Mouse (Mus musculus) A20 (cell line): ENCODE results near the gene Drap1.
A peak's percentile ranks its signal among the peaks of the same experiment; 100 is the strongest.

Source experiments
- DNase-seq: peaks from one replicate; pipeline ENCODE4 v3.0.0-alpha.2; 2011; ENCODE audit warnings: low read depth, low spot score

The Drap1 gene

DNA sequence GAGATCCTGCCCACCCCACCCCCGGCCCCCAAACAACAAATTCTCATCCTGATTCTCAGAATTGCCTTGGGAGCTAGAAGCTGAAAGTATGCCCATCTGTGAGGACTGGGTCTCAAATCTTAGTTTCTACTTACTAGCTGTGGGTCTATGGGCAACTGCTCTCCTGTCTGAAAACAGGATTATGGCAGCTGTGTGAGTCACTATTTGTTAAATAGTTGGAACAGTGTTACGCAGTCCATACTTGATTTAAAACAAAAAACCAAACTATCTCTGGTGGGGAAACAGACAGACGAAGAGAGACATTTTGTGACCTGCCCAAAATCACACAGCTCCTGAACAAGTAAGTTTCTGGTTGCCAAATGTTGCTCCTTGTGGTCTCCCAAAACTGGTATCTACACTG is 24.9 kb upstream of the Drap1 start:
- no peak for DNase-seq

DNA sequence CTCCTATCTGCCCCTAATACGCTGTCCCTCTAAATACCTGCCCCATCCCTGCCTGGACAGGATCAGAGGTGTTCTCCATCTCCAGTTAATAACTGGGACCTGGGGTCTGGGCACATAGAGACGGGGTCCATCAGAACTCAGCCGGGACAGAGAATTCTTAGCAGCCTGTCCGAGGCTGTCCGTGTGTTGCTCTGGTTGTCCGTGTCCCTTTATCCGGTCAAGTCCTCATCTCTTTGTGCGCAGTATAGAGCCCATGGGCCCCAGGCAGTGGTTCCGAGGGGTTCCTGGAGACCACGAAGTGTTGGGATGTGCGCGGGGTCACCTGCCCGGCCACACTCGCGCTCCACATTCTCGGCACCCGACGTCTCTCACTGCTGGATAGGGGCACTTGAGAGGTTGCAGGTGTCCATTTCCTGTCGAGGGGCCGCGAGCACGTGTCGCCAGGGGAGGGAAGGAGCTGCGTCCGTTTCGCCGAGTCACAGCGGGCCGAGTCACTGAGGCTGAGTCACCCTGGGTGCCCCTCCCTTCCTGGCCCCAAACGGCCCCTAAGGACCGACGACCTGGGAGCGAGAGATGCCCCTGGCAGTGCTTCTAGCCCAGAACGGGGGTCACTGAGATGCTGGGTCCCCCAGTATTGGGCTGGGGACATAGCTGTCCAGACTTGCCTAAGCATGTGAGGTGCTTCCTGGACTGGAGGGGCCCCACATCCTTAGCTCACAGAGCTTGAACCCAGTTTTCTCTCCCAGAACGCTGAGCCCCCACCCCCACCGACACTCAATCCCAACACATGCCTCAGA is 23.8 kb upstream of the Drap1 start:
- DNase-seq = no peak

DNA sequence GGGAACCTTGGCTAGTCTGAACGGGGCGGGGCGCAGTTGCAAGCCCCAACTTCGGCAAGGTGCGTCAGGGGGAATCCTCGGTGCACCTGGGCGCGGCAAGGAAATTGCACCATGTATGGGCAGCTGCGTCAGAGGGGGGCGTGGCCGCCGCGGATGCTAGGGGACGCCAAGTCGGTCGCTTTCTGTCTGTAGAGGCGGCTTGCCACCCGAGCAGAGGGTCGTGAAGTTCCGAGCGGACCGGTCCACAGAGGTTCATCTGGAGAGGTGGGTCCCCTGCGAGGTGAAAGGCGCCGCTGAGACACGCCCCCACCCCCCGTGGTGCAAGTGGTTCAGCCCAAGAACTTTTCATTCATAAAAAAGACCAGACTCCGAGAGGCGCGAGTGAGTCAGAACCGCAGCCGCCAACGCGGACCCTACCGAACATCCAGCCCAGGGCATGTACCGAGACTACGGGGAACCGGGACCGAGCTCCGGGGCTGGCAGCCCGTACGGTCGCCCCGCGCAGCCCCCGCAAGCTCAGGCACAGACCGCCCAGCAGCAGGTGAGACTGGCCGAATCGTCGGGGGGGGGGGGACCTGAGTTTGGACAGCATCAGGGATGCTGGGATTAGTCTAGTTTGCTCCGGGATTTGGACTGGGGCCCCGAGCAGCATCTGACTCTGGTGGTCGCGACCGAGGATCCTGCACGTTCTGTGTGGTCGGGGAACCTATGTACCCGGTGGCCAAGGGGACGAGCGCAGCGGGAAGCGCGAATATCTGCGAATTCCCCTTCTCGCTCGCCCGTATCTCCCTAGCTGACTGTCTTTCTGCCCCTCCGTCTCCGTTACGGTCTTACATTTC is 23.0 kb upstream of the Drap1 start, which contains the start of gene Fosl1:
Gene Fosl1 (plus strand): TSS at position 33 of the 839 bp plus-strand sequence.
- DNase-seq = peak; percentile 82

DNA sequence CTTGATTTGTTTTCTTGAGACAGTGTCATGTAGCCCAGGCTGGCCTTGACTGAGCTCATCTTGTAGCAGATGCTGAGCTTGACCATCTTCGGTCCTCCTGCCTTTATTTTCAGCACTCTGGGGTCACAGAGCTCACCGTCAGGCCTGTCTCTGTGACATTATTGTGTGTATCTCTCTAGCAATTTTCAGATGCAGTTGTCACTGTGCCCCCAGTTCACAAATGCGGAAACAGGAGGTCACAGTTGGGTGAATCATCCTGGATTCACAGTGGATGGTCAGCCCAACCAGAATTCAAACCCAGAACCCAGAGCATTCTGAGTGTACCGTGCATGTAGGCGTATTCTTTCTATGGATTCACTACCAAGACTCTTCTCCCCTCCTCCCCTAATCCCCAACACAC is 21.0 kb upstream of the Drap1 start:
- DNase-seq = no peak

DNA sequence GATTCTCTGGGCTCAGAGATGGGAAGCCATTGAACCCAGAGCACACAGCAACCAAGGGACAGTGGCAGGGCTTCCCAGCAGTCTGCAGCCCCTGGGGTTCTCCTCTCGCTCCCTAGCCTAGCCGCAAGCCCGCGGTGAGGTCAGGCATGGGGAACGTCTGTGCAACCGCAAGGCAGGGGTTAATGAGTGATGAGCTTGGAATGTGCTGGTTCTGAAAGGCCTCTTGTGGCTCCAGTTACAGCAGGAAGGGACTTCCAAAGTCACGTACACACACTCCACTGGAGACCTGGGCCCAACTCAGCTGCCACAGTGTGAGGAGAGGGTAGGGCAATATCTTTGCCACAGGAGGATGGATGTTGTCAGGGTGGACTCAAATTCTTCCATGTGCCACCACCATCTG is 20.2 kb upstream of the Drap1 start:
- DNase-seq = no peak

DNA sequence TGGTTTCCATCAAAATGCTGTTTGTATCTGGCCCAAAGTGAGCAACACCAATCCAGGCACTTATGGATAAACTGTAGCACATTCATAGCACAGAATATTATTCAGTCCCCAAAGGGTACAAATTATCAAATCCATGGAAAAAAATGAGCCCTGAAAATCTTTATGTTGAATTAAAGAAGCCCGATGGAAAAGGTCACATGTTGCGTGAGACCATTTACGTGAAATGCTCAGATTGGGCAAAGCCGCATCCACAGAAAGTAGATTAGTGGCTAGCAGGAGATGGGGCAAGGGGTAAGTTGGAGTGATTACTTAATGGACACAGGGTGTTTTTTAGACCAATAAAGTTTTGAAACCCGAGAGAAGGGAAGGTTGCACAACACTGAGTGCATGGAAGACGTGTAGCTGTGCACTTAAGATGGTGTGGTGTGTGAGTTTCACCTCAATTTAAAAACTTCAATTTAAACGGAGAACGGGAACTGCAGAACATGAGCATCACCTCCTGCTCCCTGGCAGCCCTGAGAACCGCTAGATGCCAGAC is 19.7 kb upstream of the Drap1 start:
- no peak for DNase-seq

DNA sequence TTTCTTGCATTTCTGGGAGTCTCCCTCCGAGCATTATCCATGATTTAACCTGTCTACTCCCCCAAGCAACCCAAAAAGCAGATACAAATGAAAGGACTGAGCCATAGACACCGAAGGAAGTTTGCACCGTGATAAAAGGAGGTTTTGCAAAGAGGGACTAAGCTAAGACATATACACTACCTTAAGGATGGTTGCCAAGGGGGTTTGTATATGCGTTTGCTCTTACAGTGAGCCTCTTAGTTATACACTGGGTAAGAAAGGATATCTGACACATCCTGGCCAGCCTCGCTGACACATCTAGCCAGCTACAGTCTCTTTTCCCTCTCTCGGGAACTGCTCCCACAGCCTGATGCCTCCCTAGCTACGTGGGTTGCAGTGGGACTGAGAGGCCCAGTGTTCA is 9.2 kb upstream of the Drap1 start:
- DNase-seq = no peak

DNA sequence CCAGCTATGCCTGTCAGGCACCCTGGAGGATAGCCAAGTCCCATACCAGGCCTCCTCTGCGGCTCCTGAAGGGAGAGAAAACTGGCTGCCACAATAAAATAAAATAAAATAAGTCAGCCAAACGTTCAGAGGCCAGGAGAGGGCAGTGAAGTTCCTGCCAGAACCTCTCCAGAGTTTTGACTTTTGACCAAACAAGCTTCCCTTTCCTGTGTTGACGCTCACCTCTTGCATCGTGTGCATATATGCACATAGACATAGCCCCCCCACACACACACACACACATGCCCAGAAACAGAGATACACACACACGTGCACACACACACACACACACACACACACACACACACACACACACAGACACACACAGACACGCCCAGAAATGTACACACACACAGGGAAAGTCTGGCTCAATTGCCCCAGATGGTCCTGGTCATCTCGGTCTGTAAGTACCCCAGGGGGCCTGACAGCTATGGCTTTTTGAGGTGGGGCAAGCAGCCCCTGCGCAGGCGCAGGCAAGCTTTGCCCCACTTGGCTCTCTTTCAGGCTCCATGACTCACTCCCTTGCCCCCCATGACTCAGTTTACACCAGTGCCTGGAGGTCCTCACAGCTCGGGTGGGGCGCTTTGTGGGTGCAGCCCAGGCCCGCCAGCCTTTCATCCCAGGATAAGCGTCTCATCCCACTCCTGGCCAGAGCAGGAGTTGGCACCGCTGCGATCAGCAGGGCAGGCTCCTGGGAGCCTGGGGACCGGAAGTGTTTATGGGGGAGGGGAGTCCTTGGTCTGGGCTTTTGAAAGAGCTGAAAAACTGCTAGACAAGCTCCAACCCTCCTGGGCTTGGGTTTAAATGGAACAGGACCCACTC is 8.4 kb upstream of the Drap1 start:
- peak; percentile 23 for DNase-seq

DNA sequence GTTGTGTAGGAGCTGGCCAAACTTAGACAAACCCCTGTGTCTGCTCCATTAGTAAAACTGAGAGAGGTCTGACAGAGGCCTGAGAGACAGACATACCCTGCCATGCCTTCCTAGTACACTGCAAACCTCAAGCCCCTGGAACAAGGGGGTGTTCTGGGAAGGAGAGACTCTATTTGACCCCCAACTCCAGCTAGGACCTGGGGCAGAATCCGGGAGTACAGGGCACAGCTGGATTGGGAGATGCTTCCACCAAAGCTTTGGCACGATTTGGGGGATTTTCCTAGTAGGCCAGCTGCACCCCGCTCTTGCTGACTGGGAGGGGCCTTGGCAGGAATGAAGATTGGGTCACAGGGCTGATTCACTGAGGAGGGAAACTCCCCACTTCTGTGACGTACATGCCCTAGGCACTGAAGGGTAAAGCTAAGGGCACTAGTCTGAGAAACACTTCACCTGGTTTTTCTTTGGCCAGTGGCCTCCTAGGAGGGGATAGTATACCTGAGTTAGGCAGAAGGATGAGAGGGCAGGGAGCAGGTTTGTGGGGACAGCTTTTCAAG is 7.2 kb upstream of the Drap1 start:
- peak; percentile 33 for DNase-seq

DNA sequence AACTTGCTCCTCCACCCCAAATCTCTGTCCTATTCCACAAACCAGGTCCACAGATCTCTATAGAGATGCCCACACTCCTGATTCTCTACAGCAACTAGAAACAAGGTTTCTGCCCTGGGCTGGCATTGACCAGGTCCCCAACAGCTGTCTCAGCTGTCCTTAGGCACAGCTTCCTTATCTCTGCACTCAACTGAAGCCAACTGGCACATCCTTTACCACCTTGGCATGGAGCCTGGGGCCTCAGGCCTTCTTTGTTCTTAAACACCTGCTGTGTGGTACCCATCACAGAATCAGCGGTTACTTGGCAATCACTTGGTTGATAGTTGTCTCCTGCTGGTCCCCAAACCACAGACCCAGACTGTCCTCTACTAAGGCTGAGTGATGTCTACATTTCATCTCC is 5.6 kb upstream of the Drap1 start:
- DNase-seq = no peak

DNA sequence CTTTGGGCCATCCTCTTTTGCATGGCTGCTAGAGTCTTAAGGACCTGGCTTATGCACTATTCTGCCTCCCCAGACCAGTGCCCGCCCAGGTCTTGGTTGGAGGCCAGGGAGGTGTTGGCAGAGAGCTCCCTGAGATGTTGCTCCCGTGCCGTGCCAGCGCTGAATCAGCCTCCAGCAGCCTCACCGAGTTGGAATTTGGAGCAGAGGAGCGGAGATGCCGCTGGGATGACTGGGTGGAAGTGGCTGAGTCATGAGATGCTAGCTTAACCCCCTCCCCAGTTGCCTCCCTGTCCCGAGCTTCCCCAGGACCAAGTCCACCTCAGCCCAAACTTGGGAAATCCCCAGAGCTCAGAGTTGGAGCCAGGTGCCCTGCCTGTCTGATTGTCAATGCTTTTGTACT is 5.0 kb upstream of the Drap1 start:
- no peak for DNase-seq

DNA sequence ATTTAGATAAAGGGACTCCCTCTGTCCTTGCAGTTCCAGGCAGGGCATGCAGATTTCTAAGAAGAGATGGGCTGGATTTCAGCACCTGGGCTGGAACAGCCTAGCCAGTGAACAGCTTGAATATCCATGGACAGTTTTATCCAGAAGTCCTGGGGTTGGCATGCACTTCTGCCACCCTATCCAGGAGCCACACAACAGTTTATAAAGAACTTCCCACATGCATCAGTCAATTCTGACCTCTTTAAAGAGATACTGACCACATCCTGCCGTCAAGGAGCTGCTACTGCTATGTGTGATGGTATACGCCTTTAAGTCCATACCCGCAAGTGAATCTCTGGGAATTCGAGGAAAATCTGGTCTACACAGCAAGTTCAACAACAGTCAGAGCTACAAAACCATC is 4.4 kb upstream of the Drap1 start:
- DNase-seq = no peak

DNA sequence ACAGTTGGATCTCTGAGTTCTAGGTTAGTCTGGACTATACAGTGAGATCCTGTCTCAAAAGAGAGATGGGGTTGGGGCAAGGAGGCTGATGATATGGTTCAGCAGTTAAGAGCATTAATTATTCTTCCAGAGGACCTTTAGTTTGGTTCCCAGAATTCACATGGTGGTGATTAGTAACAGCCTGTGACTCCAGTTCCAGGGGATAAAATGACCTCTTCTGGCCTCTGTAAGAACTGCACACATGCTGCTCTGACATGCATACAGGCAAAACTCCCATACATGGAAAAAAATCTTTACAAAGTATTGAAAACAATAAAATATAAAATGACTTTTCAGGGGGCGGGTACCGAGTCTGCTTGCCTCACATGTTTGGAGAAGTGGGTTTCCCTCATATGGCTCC is 3.3 kb upstream of the Drap1 start:
- peak; percentile 49 for DNase-seq

DNA sequence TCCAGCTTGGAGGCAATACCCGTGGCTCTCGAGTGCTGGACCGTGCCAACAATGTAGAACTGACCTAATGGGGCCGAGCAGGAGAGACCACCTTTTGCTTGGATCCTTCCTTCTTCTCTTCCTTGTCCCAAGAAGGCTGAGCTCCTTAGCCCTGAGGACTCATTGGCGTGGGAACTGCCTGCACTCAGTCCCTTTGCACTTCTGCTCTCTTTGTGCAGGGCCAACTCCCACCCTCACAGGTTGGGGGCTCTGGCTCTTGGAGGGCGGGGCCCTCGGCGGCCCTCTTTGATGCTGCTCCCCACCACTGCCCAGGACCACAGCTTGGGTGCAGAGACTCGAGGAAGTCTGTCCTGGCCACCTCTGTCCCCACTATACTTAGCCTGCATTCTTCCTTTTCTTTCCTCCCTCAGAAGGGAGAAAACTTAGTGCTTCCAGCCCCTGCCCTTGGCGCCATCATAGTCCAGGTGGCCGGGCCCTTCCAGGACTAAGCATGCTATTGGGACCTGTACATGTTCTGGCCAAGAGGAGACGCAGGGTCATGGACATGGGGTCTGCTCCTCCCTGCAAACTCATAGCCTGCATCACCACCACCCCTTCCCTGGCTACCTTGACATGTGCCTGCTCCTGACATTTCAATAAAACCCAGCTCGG is 2.0 kb upstream of the Drap1 start:
- DNase-seq = no peak

DNA sequence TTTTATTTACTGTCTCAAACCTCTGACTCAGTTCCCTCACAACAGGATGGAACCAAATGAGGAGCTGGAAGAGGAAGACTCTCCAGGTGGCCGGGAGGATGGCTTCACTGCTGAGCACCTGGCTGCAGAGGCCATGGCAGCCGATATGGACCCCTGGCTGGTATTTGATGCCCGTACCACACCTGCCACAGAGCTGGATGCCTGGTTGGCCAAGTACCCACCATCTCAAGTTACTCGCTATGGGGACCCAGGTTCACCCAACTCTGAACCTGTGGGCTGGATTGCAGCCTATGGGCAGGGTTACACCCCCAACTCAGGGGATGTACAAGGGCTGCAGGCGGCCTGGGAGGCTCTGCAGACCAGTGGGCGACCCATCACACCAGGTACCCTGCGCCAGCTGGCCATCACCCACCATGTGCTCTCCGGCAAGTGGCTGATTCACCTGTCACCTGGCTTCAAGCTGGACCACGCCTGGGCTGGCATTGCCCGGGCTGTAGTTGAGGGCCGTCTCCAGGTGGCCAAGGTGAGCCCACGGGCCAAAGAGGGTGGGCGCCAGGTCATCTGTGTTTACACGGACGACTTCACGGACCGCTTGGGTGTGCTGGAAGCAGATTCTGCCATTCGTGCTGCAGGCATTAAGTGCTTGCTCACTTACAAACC is 1.3 kb upstream of the Drap1 start:
- no peak for DNase-seq

DNA sequence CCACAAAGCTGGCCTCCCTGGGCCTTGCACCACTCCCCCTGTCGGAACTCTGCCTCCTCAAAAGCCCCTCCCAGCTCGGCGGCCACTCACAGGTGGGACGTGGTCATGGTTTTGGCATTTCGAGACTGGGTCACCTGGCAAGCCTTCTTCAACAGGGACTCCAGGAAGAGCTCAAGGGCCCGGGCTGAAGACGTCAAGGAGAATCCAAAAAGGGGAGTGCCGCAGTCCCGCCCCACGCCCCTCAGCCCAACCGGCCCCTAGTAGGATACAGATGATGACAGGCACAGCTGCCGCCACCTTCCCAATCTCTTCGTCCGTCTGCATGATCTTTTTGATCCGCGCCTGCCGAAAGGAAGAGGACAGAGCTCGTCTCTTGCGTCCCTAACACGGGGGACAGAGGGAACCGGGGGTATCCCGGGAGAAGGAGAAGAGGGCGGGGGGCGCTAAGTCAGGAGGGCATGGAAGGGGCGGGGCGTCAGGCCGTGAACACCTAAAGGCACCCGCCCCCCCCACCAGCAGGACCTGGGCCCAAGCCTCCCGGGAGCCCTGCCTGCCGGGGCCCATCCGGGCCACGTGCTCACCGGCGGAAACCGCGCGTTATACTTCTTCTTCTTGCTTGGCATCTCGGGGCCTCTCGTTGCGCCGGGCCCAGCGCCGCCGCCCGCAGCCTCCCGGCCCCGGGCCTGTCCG is 542 bp downstream of the Drap1 start:
- DNase-seq = peak; percentile 87

DNA sequence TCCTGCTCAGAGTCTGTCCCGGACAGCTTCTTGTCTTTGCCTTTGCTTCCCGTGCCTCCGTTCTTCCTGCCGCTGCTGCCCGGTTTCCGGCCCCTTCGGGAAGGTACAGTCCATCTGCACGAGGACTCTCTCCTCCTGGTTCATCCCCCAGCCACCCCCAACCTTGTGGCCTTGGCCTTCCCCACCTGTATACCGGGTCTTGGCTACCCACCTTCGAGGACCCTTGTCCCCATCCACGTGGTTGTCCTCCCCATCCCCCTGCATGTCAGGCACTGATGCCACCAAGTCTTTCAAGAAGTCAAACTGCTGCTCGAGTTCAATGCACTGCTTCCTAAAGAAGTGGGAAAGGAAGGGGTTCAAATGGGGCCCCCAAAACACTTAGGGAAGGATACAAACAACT is 1.2 kb downstream of the Drap1 start:
- no peak for DNase-seq

DNA sequence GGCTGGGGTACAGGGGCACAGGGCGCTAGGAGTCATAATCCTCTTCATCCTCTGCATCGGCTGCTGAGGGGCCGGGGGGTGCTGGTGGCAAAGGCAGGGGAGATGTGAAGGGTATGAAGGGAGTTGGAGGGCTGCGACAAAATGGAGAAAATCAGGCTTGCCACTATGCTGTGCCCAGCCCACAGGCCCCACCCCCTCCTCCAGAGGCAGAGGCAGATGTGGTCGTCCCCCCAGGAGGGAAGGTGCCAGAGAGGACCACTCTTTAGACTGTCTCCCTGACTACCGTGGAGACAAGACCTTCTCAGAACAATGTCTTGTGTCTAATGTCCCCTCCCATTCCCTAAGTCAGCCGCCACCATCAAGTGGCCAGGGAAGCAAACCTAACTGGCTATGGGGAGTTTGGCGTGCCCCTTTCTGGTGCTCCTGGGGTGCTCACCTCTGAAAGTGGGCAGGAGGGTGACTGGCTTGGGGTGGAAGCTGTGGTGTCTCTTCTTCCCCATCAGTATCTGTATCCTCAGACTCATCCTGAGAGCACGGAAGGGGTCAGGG is 1.8 kb downstream of the Drap1 start:
- no peak for DNase-seq

DNA sequence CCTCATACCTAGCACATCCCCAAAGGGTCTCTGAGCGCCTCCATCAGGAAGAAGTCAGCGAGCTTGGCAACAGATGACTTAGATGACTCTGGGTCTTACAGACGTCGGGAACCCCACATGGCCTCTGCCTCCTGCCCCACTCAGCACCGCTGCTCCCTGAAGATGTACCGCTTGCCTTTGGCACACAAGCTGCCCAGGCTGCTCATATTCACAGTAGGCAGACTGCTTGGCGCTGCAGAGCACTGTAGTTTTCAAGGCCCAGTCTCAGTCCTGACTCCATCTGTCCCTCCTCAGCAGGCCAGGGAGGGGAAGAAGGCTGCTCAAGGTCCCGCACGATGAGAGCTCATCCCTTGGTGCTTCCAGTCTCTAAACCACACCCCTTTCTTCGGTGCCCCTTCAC is 2.5 kb downstream of the Drap1 start:
- no peak for DNase-seq

DNA sequence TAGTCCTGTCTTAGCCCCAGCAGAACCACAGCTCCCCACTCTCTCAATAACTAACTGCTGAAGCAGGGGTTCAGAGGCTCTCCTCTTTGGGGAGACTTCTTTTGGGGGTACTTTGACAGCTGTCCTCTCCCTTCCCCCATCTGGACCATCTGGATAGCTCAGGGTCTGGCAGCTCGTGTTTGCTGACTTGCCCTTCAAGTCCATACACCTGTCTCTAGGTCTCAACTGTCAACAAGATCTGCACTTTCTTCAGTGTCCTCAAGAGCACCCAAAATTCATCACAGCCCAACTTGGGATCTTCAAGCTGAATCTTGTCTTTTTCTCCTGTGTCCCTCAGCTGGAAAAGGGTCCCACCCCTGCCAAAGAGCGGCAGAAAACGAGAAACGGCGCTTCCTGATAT is 3.0 kb downstream of the Drap1 start:
- no peak for DNase-seq
